In genomic region chr17:31855597-31856518, GRCm38 (mm10) we compare ENCODE assay signal across 8 mouse cellular contexts. TPM values are rescaled to one million over a fixed set of nuclear protein-coding genes. Genes with fewer than 3 reads are reported as not detected.
DNase-seq lines count a peak whose midpoint lies in the region; ATAC-seq lines count a peak whose summit lies in the region.

Sik1 (minus strand) TSS chr17:31855804.

- DNase-seq in MEL-GATA-1-ER (ENCODE audit: extremely low read depth, low read depth) = peak; percentile 62
- DNase-seq in cerebellum, adult 8-10 months = peak; percentile 97
- DNase-seq in hindbrain, embryonic 10.5 days (ENCODE audit: low spot score) = peak; percentile 98
- DNase-seq in layer of hippocampus, postnatal 10 days (ENCODE audit: low spot score in 2 of 2) = peak; percentile 99
- DNase-seq in lung, postnatal 10 days = peak; percentile 99
- DNase-seq in ovary, postnatal 36 days (ENCODE audit: low spot score) = peak; percentile 99
- DNase-seq in thymus, postnatal 25 days = peak; percentile 97

- H3K4me1 ChIP-seq in hindbrain, embryonic 10.5 days (replicated peaks) = peaks cover 66% of the 10 kb centered on the region

- H3K27me3 ChIP-seq in hindbrain, embryonic 10.5 days (ENCODE audit: insufficient read depth, poor library complexity, severe bottlenecking) = no peaks in the 10 kb centered on the region

- H3K9me3 ChIP-seq in hindbrain, embryonic 10.5 days = no peaks in the 10 kb centered on the region

- H3K27ac ChIP-seq in hindbrain, embryonic 10.5 days = peak within 1 kb of the TSS; percentile 95

- under 1% methylated on average over 83 of the region's 92 CpGs for WGBS in hindbrain, embryonic 10.5 days

- peak; percentile 91 for ATAC-seq in frontal cortex, adult (ENCODE audit: low TSS enrichment)

- peak within 1 kb of the TSS; percentile 95 for H3K4me3 ChIP-seq in hindbrain, embryonic 10.5 days

- peaks cover 20% of the 10 kb centered on the region for H3K36me3 ChIP-seq in hindbrain, embryonic 10.5 days

RNA-seq across cellular contexts. Expression of gene Sik1, which starts in this region (rescaled TPM):
- polyA plus RNA-seq in hindbrain, embryonic 10.5 days (2016; fragmentation: Nextera tagmentation; extraction: Ambion mirVana) = 14.0 and 14.3 TPM in 2 replicates
- total RNA-seq in layer of hippocampus, postnatal 10 days (2021) = 10 to 100 TPM; 21.7 to 22.2 TPM

Comparison
In these comparisons a context has a peak if more than half of its experiments do, and no peak if none do; other contexts are left out.
1. Peak in every context shown above with its lines: DNase-seq, ATAC-seq, H3K4me3 ChIP-seq and H3K27ac ChIP-seq.